Mouse (Mus musculus) heart, adult 18-20 months (tissue): ENCODE data around the gene Ccdc152. TPM values are rescaled to one million over a fixed set of nuclear protein-coding genes. Genes with fewer than 3 reads are reported as not detected.

Experiments
- DNase-seq, 2 experiments: peaks; one replicate each; pipeline ENCODE4 v3.0.0; 2021 to 2022; ENCODE audit warnings: mixed read lengths in 1 of 2
- total RNA-seq, 2 experiments: library from RNA; stranded (reverse); gene quantifications; 2 replicates each; pipeline ENCODE4 v1.2.3; 2021

The Ccdc152 gene
- total RNA-seq, 2 experiments from 2014 or later, result 0.87 TPM; not detected in 1

DNA sequence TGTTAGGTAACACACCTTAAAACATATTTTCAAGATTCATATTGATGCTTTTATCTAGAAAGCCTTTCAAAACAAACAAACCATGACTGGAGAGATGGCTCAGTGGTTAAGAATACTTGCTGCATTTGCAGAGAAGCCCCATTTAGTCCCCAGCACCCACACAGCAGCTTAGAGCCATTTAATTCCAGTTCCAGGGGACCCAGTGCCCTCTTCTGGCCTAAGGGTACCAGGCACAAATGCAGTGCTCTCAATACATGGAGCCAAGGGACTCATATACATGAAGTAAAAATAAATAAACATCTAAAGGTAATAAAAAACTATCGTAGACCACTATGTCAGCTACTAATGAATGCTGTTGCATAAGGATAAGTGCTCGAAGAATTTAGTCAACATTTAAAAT lies 25.9 kb downstream of the Ccdc152 start:
- no peak for DNase-seq

- no peak for DNase-seq
Measured at GRCm38 (mm10) chr15:3273191-3273590, 30.1 kb downstream of the Ccdc152 start.

DNA sequence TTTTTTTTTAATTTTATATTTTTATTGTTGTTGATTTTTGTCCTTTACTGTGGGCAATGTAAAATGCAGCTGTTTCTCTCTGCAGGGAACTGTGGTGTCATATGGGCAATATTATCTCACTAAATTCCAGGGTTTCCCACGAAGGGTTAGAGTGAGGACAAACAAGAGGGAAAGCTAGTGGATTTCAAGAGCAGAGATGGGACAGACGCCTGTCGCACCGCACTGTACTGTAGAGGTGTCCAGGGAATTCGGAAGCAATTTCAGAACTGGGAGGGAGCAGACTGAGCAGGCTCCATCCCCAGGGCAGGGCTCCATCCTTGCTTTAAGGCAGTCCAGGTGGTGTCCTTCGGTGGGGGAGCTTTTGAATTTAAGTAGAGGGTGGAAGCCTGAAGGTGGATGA lies 32.1 kb downstream of the Ccdc152 start:
- DNase-seq, result peak; percentile 51 to 71

DNA sequence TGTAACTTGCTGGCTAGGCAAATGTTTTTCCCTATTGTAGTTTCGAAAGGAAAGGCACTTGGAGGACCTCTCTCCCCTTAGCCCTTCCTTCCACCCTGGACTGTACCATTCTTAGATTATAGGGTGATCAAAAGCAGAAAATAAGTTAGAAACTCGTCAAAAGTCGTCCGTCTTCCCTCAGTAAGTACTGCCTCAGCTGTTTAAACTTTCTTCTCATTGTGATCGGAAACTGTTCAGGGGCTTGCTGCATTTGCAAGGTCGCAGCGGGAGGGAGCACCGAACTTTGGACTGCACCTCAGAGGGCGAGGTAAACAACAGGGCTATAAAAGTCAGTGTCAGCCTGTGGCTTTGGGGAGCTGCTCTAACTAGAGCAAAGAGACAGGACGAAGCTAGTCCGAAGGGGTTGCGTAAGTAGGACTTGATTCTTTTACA lies 32.7 kb downstream of the Ccdc152 start:
- DNase-seq, result peak; percentile 94 to 97

- DNase-seq, result peak in 1 of 2 experiments; percentile 60
Measured at GRCm38 (mm10) chr15:3269996-3270645, 33.2 kb downstream of the Ccdc152 start.

DNA sequence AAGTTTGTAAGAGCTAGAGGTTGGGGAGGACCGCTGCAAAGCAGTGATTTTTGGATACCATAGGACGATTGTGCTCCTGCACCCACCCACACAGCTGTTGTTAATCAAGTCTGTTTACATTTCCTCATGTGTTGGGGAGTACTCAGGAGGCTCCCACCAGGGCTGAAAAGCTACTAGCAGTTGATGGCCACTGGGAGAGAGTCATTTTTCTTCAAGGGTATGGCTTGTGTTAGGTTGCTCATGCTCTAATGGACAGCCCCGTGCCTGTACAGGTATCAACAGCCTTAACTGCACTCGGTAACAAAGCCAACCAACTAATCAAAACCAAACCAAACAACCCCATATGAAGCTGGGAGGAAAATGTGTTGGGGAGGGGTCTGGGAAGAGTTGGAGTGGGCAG lies 33.8 kb downstream of the Ccdc152 start:
- no peak for DNase-seq

DNA sequence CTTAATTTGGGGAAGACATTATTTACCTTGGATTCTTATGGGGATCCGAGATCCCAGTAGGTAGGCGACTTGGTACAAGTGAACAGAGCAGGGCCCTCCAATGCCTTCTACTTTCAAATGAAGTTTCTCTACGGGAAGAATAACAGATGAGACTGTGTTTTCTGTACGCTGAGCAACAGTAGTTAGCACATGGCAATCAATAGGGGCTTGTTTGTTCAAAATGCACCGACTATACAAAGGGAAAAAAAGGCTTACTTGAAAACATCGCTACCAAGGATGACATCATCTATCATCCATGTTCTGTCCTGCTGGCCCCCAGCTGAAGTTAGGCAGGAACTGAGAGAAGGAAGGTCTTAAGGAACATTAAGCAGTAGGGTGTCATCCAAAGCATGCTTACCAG lies 35.1 kb downstream of the Ccdc152 start, which contains the start of gene Selenop:
Gene Selenop, plus strand, starts transcription at position 301 of the 400 bp plus-strand sequence.
- no peak for DNase-seq

DNA sequence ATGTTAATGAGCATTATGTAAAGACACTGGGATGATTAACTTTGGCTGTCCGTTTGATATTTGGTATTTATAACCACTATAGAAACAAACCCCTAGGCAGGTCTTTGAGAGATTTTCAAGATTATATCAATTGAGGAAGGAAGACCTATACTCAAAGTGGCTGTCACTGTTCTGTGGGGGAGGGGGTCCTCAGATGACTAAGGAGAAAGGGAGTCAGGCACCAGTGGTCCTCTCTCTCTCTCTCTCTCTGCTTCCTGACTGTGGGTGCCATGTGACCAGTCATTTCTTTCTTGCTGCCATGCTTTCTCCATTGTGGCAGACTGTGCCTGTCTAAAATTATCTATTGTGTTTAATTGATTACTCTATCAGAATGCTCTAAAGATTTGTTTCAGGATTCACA lies 38.5 kb downstream of the Ccdc152 start:
- DNase-seq, result no peak

DNA sequence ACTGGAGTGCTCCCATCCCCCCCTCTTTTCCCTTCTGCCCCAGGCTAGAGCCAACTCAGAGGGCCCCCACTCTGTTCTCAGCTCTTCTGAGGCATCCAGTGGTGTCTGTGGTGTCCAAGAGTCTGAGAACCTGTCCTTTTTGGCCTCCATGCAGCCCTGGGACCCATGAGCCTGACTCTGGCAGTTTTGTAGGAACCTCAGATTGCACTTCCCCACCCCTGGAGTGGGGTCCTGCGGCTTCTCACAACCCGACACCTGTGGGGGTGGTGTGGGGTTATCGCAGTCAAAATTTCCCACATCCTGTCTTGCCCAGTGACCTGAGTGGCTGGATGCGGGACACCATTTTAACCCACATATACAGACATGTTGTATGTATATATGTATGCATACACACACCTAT lies 39.0 kb downstream of the Ccdc152 start:
- no peak for DNase-seq

DNA sequence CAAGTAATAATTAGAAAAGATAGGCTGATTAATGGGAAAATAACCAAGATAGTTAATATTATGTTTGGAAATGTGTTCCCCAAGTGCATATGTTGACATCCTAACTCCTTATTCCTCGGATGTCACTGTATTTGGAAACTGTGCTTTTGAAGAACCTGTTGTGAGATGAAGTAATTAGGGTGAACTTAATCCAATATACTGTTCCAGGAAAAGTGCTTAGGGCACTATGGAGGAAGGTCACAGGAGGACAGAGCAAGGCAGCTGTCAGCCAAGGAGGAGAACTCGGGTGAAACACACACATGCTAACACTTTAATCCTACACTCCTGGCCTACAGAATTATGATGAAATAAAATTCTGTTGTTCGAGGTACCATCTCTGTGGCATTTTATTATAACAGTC lies 40.4 kb downstream of the Ccdc152 start:
- DNase-seq, result no peak

DNA sequence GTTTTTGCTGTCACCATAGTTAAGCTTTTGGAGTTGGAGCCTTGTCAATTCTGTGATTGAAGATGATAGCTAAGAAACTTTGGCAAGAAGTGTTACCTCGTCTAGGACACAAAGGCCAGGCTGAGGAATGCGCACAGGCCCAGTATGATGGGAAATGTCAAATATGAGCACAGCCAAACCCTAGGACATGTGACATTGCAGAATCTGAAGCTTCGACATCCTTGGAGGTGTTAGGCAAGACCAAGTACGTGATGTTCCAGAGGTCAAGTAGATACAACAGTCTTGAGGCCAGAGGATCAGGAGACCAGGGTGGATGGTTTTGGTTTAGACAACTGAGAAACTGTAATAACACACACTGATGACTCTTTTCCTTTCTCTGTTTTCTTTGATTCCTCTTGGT lies 43.0 kb downstream of the Ccdc152 start:
- DNase-seq, result peak in 1 of 2 experiments; percentile 45

- DNase-seq, result no peak
Measured at GRCm38 (mm10) chr15:3259025-3259424, 44.3 kb downstream of the Ccdc152 start.

GRCm38 (mm10) chr15:3251718-3252067 lies 51.6 kb downstream of the Ccdc152 start:
- DNase-seq, result peak; percentile 49 to 57

- peak; percentile 57 to 66 for DNase-seq
Measured at GRCm38 (mm10) chr15:3251031-3251717, 52.2 kb downstream of the Ccdc152 start.

- peak in 1 of 2 experiments; percentile 39 for DNase-seq
Measured at GRCm38 (mm10) chr15:3250620-3251019, 52.7 kb downstream of the Ccdc152 start.

DNA sequence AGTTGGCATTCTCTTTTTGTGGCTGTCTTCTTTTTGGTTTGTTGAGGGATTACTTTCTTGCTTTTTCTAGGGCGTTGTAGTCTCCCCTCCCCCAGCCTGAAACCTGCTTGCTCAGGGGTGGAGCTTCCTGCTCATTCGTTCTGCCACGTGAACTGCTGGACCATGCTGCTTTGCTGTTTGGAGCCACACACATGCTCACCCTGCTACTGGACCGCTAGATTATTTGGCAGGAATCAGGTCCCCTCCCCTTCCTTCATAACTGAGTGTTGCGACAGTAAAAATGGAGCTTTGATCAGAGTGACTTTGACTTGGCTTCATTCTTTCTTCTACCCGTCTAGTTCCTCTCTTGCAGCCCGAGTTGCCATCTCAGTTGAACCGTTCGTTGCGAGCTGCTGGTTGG lies 58.3 kb downstream of the Ccdc152 start:
- peak in 1 of 2 experiments; percentile 61 for DNase-seq

- DNase-seq, result no peak
Measured at GRCm38 (mm10) chr15:3237963-3238362, 65.4 kb downstream of the Ccdc152 start.

- DNase-seq, result no peak
Measured at GRCm38 (mm10) chr15:3236338-3236737, 67.0 kb downstream of the Ccdc152 start.

- DNase-seq, result peak; percentile 23 to 62
Measured at GRCm38 (mm10) chr15:3233837-3234551, 69.3 kb downstream of the Ccdc152 start.

- peak; percentile 51 to 78 for DNase-seq
Measured at GRCm38 (mm10) chr15:3232168-3232835, 71.0 kb downstream of the Ccdc152 start.

DNA sequence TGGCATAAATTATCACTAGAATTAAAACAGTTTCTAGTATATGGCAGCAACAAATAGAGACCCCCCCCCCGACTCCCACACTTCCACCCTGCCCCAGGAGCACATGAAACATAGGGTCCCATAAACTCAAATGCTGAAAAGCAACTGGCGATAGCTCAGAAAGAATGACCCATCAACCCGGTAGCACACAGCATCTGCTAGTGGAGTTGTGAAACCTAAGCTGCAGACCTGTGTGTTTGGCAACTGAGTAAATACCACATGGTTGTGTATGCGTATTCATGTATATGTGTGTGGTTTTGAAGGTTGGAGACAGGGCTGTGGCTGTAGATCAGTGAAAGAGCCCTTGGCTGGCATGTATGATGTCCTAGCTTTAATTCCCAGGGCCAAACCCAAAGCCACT lies 72.3 kb downstream of the Ccdc152 start:
- DNase-seq, result no peak
